In genomic region chr19:5831224-5831957, GRCm38 (mm10) we compare ENCODE assay signal across 16 mouse cellular contexts. TPM values are rescaled to one million over a fixed set of nuclear protein-coding genes. Genes with fewer than 3 reads are reported as not detected.
DNase-seq lines count a peak whose midpoint lies in the region; ATAC-seq lines count a peak whose summit lies in the region.
"Had no signal": no experiment of that assay in that cellular context is flagged by ENCODE, and none has a peak within 500 bp of the region (broad histone marks: within the 10 kb centered on the region; RNA-seq: fewer than 3 reads in every experiment).

No protein-coding gene starts in this region.

- no peak for ATAC-seq in kidney, embryonic 15.5 days (replicated peaks; ENCODE audit: low FRiP score)
- ATAC-seq in midbrain, embryonic 14.5 days (ENCODE audit: low FRiP score, low TSS enrichment): no peak
- ATAC-seq: forebrain, embryonic 14.5 days; hindbrain, embryonic 16.5 days had no signal

- H3K27me3 ChIP-seq in kidney, embryonic 15.5 days: no peaks in the 10 kb centered on the region
- H3K27me3 ChIP-seq in midbrain, embryonic 14.5 days (ENCODE audit: control insufficient read depth, insufficient read depth, low read length): no peaks in the 10 kb centered on the region
- no peaks in the 10 kb centered on the region for H3K27me3 ChIP-seq in limb, embryonic 10.5 days (ENCODE audit: low read depth, poor library complexity, severe bottlenecking)

- peak overlapping the region; percentile 63 for H3K27ac ChIP-seq in kidney, embryonic 15.5 days
- H3K27ac ChIP-seq in midbrain, embryonic 14.5 days (replicated peaks; ENCODE audit: low read depth, low read length): no peak overlapping the region
- H3K27ac ChIP-seq in limb, embryonic 10.5 days: no peak overlapping the region
- H3K27ac ChIP-seq: layer of hippocampus, adult 2 months had no signal

- no peak overlapping the region for H3K4me2 ChIP-seq in kidney, embryonic 15.5 days
- no peak overlapping the region for H3K4me2 ChIP-seq in midbrain, embryonic 14.5 days (ENCODE audit: low read length)
- H3K4me2 ChIP-seq: midbrain, embryonic 11.5 days had no signal

- no peaks in the 10 kb centered on the region for H3K36me3 ChIP-seq in kidney, embryonic 15.5 days
- H3K36me3 ChIP-seq in midbrain, embryonic 14.5 days (ENCODE audit: control insufficient read depth, insufficient read depth, low read length): no peaks in the 10 kb centered on the region
- H3K36me3 ChIP-seq in limb, embryonic 10.5 days: no peaks in the 10 kb centered on the region

- H3K9ac ChIP-seq in kidney, embryonic 15.5 days: no peak overlapping the region
- H3K9ac ChIP-seq in midbrain, embryonic 14.5 days (replicated peaks; ENCODE audit: low read length): no peak overlapping the region

- H3K4me1 ChIP-seq in kidney, embryonic 15.5 days: peaks cover 29% of the 10 kb centered on the region
- no peaks in the 10 kb centered on the region for H3K4me1 ChIP-seq in midbrain, embryonic 14.5 days (ENCODE audit: control insufficient read depth, insufficient read depth, low read length)
- 0 out of 2 replicates have a peak, but pooled peaks cover 4% of the 10 kb centered on the region for H3K4me1 ChIP-seq in limb, embryonic 10.5 days

- no peaks in the 10 kb centered on the region for H3K9me3 ChIP-seq in kidney, embryonic 15.5 days (replicated peaks)
- no peaks in the 10 kb centered on the region for H3K9me3 ChIP-seq in midbrain, embryonic 14.5 days (ENCODE audit: control insufficient read depth, low read length)
- H3K9me3 ChIP-seq in limb, embryonic 10.5 days (replicated peaks): no peaks in the 10 kb centered on the region

- H3K4me3 ChIP-seq in kidney, embryonic 15.5 days (replicated peaks): no peak overlapping the region
- H3K4me3 ChIP-seq in midbrain, embryonic 14.5 days (replicated peaks; ENCODE audit: low read depth, low read length): no peak overlapping the region
- no peak overlapping the region for H3K4me3 ChIP-seq in limb, embryonic 10.5 days
- H3K4me3 ChIP-seq: layer of hippocampus, adult 2 months had no signal

- WGBS in kidney, embryonic 15.5 days: 84% methylated on average over 11 of the region's 11 CpGs
- WGBS in midbrain, embryonic 14.5 days: 90% methylated on average over 11 of the region's 11 CpGs
- WGBS in limb, embryonic 10.5 days: 86% methylated on average over 11 of the region's 11 CpGs

- DNase-seq in kidney, adult 11 months: peak; percentile 51
- no peak for DNase-seq in kidney, postnatal 10 days
- DNase-seq in 3134 (ENCODE audit: extremely low read depth, insufficient read length, low spot score) (peak; percentile 46), NIH3T3 (ENCODE audit: low read depth) (peak; percentile 57)
- no peak for DNase-seq in cerebellum, postnatal 36 days
- DNase-seq in midbrain, embryonic 14.5 days: no peak
- DNase-seq in limb, embryonic 10.5 days (ENCODE audit: low spot score): no peak
- DNase-seq: cerebellum, adult 8-10 months; heart, postnatal 14 days; lung, postnatal 10 days; thymus, postnatal 25 days had no signal

RNA-seq across cellular contexts. Expression of gene Frmd8, which starts 43.7 kb away (rescaled TPM):
- polyA plus RNA-seq in kidney, embryonic 15.5 days (2015; fragmentation: Nextera tagmentation; extraction: Ambion mirVana): 40.2 and 43.1 TPM in 2 replicates
- polyA plus RNA-seq in midbrain, embryonic 14.5 days (2014; fragmentation: Nextera tagmentation; extraction: Ambion mirVana): 8.3 and 12.2 TPM in 2 replicates
- polyA plus RNA-seq in limb, embryonic 10.5 days (2016; fragmentation: Nextera tagmentation; extraction: Ambion mirVana): 43.5 and 48.7 TPM in 2 replicates

RNA-seq across cellular contexts. Expression of gene Slc25a45, which starts 46.2 kb away (rescaled TPM):
- 8.1 and 8.5 TPM in 2 replicates for polyA plus RNA-seq in kidney, embryonic 15.5 days (2015; fragmentation: Nextera tagmentation; extraction: Ambion mirVana)
- polyA plus RNA-seq in midbrain, embryonic 14.5 days (2014; fragmentation: Nextera tagmentation; extraction: Ambion mirVana): 0.73 and 1.2 TPM in 2 replicates
- polyA plus RNA-seq in limb, embryonic 10.5 days (2016; fragmentation: Nextera tagmentation; extraction: Ambion mirVana): 1.8 TPM in 2 replicates

Comparison
In these comparisons a context has a peak if more than half of its experiments do, and no peak if none do; other contexts are left out.
1. DNase-seq: peak in kidney, adult 11 months (single experiment), 3134 (single experiment) and NIH3T3 (single experiment); none in kidney, postnatal 10 days (single experiment), cerebellum, postnatal 36 days (0 of 2), midbrain, embryonic 14.5 days (single experiment) and limb, embryonic 10.5 days (single experiment).